Mouse (Mus musculus) E14TG2a.4 (cell line): ENCODE data around the gene Tpp1.

Experiments
- CTCF ChIP-seq: conservative IDR thresholded peaks from 2 replicates; pipeline ENCODE4 v1.5.1; 2014; ENCODE audit warnings: low read length
- NANOG ChIP-seq: IDR thresholded peaks from 2 replicates; pipeline ENCODE4 v1.6.1; 2014; ENCODE audit warnings: borderline replicate concordance, low read length, mixed read lengths
- POU5F1 ChIP-seq: IDR thresholded peaks from 2 replicates; pipeline ENCODE4 v1.6.1; 2014; ENCODE audit warnings: low read length, borderline replicate concordance

DNA sequence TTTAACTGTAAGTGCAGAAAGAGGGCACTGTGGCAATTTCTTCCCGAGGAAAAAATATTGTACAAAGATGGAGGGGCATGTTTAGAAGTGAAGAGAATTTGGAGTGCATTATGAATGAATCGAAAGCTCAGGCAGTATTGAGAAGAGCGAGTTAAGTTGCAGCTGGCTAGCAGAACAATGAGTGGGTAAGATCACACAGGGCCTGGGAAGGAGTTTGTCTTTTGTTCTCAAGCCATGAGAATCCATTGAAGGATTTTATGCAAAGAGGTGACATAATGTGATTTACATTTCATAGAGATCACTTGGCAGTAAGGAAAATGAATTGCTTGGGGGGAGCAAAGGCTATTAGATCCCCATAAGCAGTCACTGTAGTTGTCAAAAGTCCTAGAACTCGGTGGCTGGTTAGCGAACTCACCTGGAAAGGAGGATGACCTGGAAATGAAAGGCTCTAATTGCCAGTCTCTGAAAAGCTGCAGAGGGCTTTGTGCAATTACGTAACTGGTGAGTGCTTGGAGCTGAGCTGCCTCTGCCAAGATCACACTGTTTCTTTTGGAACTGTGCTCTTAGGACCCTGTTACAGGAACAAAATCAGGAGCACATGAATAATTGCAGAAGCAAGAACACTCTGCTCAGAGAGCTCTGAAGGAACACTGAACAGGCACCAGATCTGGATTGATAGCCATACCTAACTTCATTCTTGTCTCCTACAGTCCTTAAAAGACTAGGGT, 23.2 kb downstream of the Tpp1 start:
- TF ChIP-seq CTCF (no peak), POU5F1 (no peak), NANOG (no peak)
